Comparison of ENCODE assay signal across 16 mouse cellular contexts in the genomic region with DNA sequence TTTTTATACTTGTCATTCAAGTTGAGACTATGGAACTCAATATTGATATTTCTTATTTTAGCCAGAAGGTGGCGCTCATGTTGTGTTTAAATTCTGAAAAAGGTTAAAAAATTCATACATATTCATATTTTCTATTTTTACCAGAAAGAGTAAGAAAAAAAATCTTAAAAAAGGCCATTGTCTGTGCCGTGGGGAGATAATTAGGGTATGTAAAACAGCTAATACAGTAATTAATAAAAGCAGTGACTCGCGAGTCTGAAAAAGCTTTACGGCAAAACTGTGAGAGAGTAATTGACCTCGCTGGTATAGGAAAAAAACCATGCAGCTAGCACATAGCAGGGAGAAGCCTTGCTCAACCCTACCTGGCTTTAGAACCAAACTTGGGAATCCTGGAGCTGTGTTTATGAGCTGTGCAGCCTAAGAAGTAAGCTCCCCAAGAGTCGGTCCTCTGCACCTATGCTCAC.
DNase-seq lines count a peak whose midpoint lies in the region; ATAC-seq lines count a peak whose summit lies in the region.
"Had no signal": no experiment of that assay in that cellular context is flagged by ENCODE, and none has a peak within 500 bp of the region (broad histone marks: within the 10 kb centered on the region; RNA-seq: fewer than 3 reads in every experiment).

No protein-coding gene starts in this region.

- DNase-seq in hindbrain, embryonic 11.5 days (ENCODE audit: low spot score), result peak; percentile 35
- DNase-seq in hindbrain, embryonic 10.5 days (ENCODE audit: low spot score), result no peak
- peak; percentile 6 for DNase-seq in right cerebral cortex, postnatal 4 days
- DNase-seq in right cerebral cortex, adult 2 months (ENCODE audit: low spot score in 2 of 2), result no peak
- DNase-seq in embryo, embryonic 11.5 days (ENCODE audit: low read depth, low spot score), result peak; percentile 9
- peak; percentile 32 for DNase-seq in splenic B cell, adult 2 months (ENCODE audit: low read depth, low spot score)
- DNase-seq in spleen, postnatal 36 days (ENCODE audit: low spot score in 2 of 2), result no peak
- DNase-seq: adrenal gland, postnatal 36 days; cerebellum, postnatal 14 days; kidney, adult 11 months; right cerebral cortex, postnatal 14 days had no signal

- H3K9me3 ChIP-seq in hindbrain, embryonic 11.5 days (ENCODE audit: control insufficient read depth, low read length), result no peaks in the 10 kb centered on the region
- no peaks in the 10 kb centered on the region for H3K9me3 ChIP-seq in hindbrain, embryonic 10.5 days
- H3K9me3 ChIP-seq: heart, embryonic 10.5 days; limb, embryonic 15.5 days; neural tube, embryonic 13.5 days had no signal

- no peaks in the 10 kb centered on the region for H3K27me3 ChIP-seq in hindbrain, embryonic 11.5 days (ENCODE audit: control insufficient read depth, insufficient read depth, low read length)
- H3K27me3 ChIP-seq in hindbrain, embryonic 10.5 days (ENCODE audit: insufficient read depth, poor library complexity, severe bottlenecking), result no peaks in the 10 kb centered on the region
- no peaks in the 10 kb centered on the region; the same call in 1 of the 2 replicates for H3K27me3 ChIP-seq in splenic B cell, adult 2 months (ENCODE audit: control insufficient read depth, insufficient read depth, low read length, poor library complexity, severe bottlenecking)
- H3K27me3 ChIP-seq: limb, embryonic 15.5 days; neural tube, embryonic 13.5 days had no signal

- H3K27ac ChIP-seq in hindbrain, embryonic 11.5 days (ENCODE audit: low read depth, low read length), result no peak overlapping the region
- H3K27ac ChIP-seq in hindbrain, embryonic 10.5 days, result no peak overlapping the region
- H3K27ac ChIP-seq: heart, embryonic 10.5 days; limb, embryonic 15.5 days; macrophage; neural tube, embryonic 13.5 days had no signal

- H3K4me1 ChIP-seq in hindbrain, embryonic 11.5 days (replicated peaks; ENCODE audit: control insufficient read depth, insufficient read depth, low read length), result no peaks in the 10 kb centered on the region
- no peaks in the 10 kb centered on the region for H3K4me1 ChIP-seq in hindbrain, embryonic 10.5 days (replicated peaks)
- H3K4me1 ChIP-seq: heart, embryonic 10.5 days; limb, embryonic 15.5 days; neural tube, embryonic 13.5 days had no signal

- ATAC-seq in hindbrain, embryonic 11.5 days (ENCODE audit: low FRiP score), result no peak
- ATAC-seq in erythroblast, adult 5-6 weeks (replicated peaks; ENCODE audit: low FRiP score, poor library complexity, severe bottlenecking), result no peak

- WGBS in hindbrain, embryonic 11.5 days, result 80% methylated on average over 7 of the region's 7 CpGs
- 77% methylated on average over 7 of the region's 7 CpGs for WGBS in hindbrain, embryonic 10.5 days

- H3K4me3 ChIP-seq in hindbrain, embryonic 11.5 days (ENCODE audit: low read depth, low read length), result no peak overlapping the region
- H3K4me3 ChIP-seq in hindbrain, embryonic 10.5 days, result no peak overlapping the region
- H3K4me3 ChIP-seq: heart, embryonic 10.5 days; limb, embryonic 15.5 days; neural tube, embryonic 13.5 days had no signal

- H3K36me3 ChIP-seq in hindbrain, embryonic 11.5 days (ENCODE audit: control insufficient read depth, insufficient read depth, low read length), result no peaks in the 10 kb centered on the region
- no peaks in the 10 kb centered on the region for H3K36me3 ChIP-seq in hindbrain, embryonic 10.5 days
- H3K36me3 ChIP-seq in splenic B cell, adult 2 months (ENCODE audit: control insufficient read depth, insufficient read depth, low read length, poor library complexity, severe bottlenecking), result no peaks in the 10 kb centered on the region
- H3K36me3 ChIP-seq: heart, embryonic 10.5 days; limb, embryonic 15.5 days; neural tube, embryonic 13.5 days had no signal

- H3K9ac ChIP-seq in hindbrain, embryonic 11.5 days (ENCODE audit: low read depth, low read length), result no peak overlapping the region
- H3K9ac ChIP-seq: limb, embryonic 15.5 days; neural tube, embryonic 13.5 days had no signal

- no peak overlapping the region for H3K4me2 ChIP-seq in hindbrain, embryonic 11.5 days (replicated peaks; ENCODE audit: low read depth, low read length)
- H3K4me2 ChIP-seq: limb, embryonic 15.5 days; neural tube, embryonic 13.5 days had no signal

Comparison
In these comparisons a context has a peak if more than half of its experiments do, and no peak if none do; other contexts are left out.
1. DNase-seq: peak in hindbrain, embryonic 11.5 days (single experiment), right cerebral cortex, postnatal 4 days (single experiment), embryo, embryonic 11.5 days (single experiment) and splenic B cell, adult 2 months (single experiment); none in hindbrain, embryonic 10.5 days (single experiment), right cerebral cortex, adult 2 months (0 of 2) and spleen, postnatal 36 days (0 of 2).